Mouse (Mus musculus) cerebellum, adult 11 months (tissue): ENCODE results near the gene Smpd3.

ENCODE experiments used
- DNase-seq: peaks from one replicate; pipeline ENCODE4 v3.0.0; 2022

Gene Smpd3

GRCm38 (mm10) chr8:106213959-106214358, 123.8 kb downstream of the Smpd3 start:
- no peak for DNase-seq

- DNase-seq = no peak
These were observed 126.4 kb downstream of the Smpd3 start for GRCm38 (mm10) chr8:106211421-106211820.

DNA sequence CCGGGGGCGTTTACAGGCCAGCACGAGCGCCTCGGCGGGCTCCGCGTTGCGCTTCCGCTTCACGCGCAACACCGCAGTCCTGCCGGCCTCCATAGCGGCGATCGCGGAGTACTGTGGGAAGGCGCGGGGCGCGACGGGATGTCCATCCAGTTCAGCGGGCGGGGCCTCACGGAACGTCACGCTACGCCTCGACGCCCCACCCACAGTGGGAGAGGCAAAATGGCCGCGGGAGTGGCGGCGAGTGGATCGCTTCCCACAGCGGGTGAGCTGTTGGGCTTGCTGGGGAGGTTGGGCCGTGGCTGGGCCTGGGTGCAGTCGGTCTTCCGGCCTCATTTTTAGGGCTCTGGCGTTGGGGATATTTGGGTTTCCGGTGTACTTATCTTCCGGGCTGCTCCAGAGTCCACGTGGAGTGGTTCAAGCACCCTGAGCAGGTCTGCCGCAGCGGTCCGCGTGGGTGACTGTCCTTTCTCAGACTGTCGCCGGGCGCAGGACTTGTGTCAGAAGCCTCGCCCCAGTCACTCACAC, 126.9 kb downstream of the Smpd3 start, which contains the start of the genes Slc7a6os and Prmt7:
Gene Slc7a6os (minus strand): TSS at position 115 of the 525 bp plus-strand sequence.
Gene Prmt7 (plus strand): TSS at position 116 of the 525 bp plus-strand sequence.
- DNase-seq = peak; percentile 93

- no peak for DNase-seq
These were observed 127.6 kb downstream of the Smpd3 start for GRCm38 (mm10) chr8:106210035-106210731.
